Mouse (Mus musculus): Measurements from ENCODE around the gene Tmod4. TPM values are rescaled to one million over a fixed set of nuclear protein-coding genes. Genes with fewer than 3 reads are reported as not detected.

The Tmod4 gene
- not detected for polyA plus RNA-seq (2015; fragmentation: Illumina TruSeq; extraction: RNeasy Lipid Tissue Mini Kit (QIAGEN cat#74804); ENCODE audit: insufficient read depth, low read depth, low replicate concordance)

DNA sequence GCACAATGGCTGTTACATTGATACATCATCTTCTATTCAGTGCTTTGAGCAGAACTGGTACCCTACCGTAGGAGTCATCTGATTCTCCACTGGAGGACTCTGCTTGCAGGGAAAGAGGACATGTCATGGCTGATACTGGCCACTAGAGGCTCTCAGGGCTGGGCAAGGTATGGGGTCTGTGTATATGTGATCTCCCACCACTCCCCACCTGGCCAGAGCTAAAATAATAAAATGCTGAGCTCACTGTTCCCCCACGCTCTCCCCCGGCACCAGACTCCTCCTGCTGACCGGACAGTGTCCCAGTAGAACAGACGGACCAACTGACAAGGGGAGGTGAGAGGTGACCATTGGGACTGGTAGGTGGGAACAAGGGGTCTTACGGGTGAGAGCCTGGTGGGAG is at the start of gene Tmod4:
Tmod4 (plus strand) TSS at position 231 of the 400 bp plus-strand sequence.

GRCm38 (mm10) chr3:95106338-95107117 is 17.7 kb upstream of the Tmod4 start, which contains the start of gene Pip5k1a:
Gene Pip5k1a, minus strand, starts transcription at chr3:95106930.

DNA sequence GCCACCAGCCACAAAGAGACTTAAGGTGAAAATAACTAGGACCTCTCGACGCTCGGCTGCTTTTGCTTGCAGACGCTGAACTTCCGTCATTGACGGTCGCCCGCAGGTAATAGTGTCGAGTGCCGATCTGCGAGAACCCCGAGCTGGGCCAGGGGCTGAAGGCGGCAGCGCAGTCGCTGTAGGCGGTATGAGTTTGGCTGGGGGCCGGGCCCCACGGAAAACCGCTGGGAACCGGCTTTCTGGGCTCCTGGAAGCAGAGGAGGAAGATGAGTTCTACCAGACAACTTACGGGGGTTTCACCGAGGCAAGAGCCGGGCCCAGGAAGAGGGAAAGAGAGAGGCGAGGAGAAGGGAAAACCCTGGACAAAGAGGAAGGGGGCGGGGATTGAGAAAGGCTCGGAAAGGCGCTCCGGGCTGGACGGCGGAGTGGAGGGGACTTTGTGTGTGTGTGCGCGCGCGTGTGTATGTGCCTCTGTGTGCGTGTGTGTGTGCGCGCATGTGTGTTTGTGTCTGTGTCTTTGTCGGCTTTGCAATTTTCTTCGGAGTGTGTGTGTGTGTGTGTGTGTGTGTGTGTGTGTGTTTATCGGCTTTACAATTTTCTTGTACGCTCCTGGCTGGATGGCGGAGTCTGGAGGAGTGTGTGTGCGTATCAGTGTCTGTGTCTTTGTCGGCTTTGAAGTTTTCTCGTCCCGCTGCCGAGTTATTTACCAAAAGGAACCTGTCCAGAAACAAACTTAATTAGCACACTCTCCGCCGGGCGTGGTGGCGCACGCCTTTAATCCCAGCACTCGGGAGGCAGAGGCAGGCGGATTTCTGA is 13.2 kb upstream of the Tmod4 start, which contains the start of gene Vps72:
Vps72 (plus strand) TSS at position 112 of the 816 bp plus-strand sequence.

DNA sequence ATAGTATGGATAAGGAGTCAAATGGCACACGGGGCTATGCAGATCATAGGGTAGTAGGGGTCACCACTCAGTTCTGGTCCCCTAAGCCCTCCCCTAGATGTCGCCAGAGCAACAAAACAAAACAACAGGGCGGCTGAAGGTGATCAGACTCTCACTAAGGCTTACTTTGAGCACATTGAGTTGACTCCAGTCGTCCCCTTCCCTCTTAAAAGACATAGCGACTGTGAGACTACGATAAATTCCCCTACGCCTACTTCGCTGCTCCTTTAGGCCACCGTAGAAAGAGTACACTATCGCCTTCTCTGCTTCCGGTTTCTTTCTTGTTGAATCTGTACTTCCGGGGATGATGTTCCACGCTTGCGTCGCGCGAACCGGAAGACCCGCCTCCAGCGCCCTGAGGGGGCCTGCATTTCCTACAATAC is 9.4 kb downstream of the Tmod4 start, which contains the start of the genes Scnm1 and Lysmd1:
Scnm1 (minus strand) TSS at position 332 of the 422 bp plus-strand sequence.
Lysmd1 (plus strand) TSS at position 409 of the 422 bp plus-strand sequence.

GRCm38 (mm10) chr3:95141952-95142616 is 17.8 kb downstream of the Tmod4 start, which contains the start of gene Tnfaip8l2:
Gene Tnfaip8l2, minus strand, starts transcription at chr3:95142360.

DNA sequence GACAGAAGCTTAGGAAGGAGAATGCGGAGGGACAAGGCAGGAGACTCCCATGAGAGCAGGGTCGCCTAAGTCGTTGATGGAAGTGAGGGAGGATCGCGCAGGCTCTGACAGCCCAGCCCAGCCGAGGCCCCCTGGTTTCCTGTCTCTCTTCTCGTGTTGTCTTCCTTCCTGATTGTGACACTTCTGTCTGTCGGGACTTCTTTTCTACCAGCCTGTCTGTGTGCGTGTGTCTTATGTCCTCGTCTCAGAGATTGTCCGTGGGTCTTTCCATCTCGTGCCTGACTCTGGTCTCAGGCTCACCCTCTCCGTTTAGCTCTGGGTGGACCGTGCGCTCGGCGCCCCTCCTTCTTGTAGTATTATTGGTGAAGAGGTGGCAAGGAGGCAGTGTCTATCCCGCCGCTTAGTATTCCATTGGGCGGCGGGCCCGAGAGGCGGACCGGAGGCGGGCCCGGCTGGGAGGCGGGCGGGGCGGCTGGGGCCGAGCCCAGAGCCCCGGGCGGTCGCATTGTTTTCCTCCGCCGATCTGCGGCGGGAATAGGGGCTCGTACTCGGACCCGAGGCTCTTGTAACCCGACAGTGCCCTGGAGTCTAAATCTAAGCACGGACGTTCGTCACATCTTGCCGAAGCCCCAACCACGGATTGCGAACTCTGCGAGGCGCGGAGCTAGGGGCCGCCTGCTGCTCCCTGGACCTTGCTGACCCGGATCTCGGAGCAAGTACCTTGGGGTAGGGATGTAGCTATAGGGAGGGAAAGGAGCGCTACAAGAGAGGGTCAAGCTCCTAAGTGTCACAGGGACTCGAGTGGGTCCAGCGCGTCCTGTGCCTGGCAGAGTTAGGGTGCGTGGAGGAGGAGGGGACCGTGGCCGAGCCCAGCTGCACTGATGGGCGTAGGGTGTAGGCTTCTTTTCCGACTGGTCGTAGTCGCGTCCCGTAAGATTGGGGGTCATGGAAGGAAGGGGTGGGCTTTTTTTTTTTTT is 36.0 kb downstream of the Tmod4 start, which contains the start of gene Sema6c:
Sema6c (plus strand) TSS at position 471 of the 977 bp plus-strand sequence.

Other genes starting within 250 kb of the Tmod4 start
- gene Psmb4, start 237.5 kb upstream of the Tmod4 start, polyA plus RNA-seq (2015; fragmentation: Illumina TruSeq; extraction: RNeasy Lipid Tissue Mini Kit (QIAGEN cat#74804); ENCODE audit: insufficient read depth, low read depth, low replicate concordance): 53.6 TPM
- gene Selenbp1, start 191.4 kb upstream of the Tmod4 start, polyA plus RNA-seq (2015; fragmentation: Illumina TruSeq; extraction: RNeasy Lipid Tissue Mini Kit (QIAGEN cat#74804); ENCODE audit: insufficient read depth, low read depth, low replicate concordance): 25.2 TPM
- 3.4 TPM for gene Rfx5, start 170.4 kb upstream of the Tmod4 start, polyA plus RNA-seq (2015; fragmentation: Illumina TruSeq; extraction: RNeasy Lipid Tissue Mini Kit (QIAGEN cat#74804); ENCODE audit: insufficient read depth, low read depth, low replicate concordance)
- 11.6 TPM for gene Pi4kb, start 149.7 kb upstream of the Tmod4 start, polyA plus RNA-seq (2015; fragmentation: Illumina TruSeq; extraction: RNeasy Lipid Tissue Mini Kit (QIAGEN cat#74804); ENCODE audit: insufficient read depth, low read depth, low replicate concordance)
- gene Zfp687, start 109.0 kb upstream of the Tmod4 start, polyA plus RNA-seq (2015; fragmentation: Illumina TruSeq; extraction: RNeasy Lipid Tissue Mini Kit (QIAGEN cat#74804); ENCODE audit: insufficient read depth, low read depth, low replicate concordance): 7.0 TPM
- gene Psmd4, start 81.9 kb upstream of the Tmod4 start, polyA plus RNA-seq (2015; fragmentation: Illumina TruSeq; extraction: RNeasy Lipid Tissue Mini Kit (QIAGEN cat#74804); ENCODE audit: insufficient read depth, low read depth, low replicate concordance): 40.1 TPM
- 4.5 TPM for gene Pip5k1a, start 17.5 kb upstream of the Tmod4 start, polyA plus RNA-seq (2015; fragmentation: Illumina TruSeq; extraction: RNeasy Lipid Tissue Mini Kit (QIAGEN cat#74804); ENCODE audit: insufficient read depth, low read depth, low replicate concordance)
- gene Vps72, start 13.5 kb upstream of the Tmod4 start, polyA plus RNA-seq (2015; fragmentation: Illumina TruSeq; extraction: RNeasy Lipid Tissue Mini Kit (QIAGEN cat#74804); ENCODE audit: insufficient read depth, low read depth, low replicate concordance): 9.9 TPM
- gene Scnm1, start 9.5 kb downstream of the Tmod4 start, polyA plus RNA-seq (2015; fragmentation: Illumina TruSeq; extraction: RNeasy Lipid Tissue Mini Kit (QIAGEN cat#74804); ENCODE audit: insufficient read depth, low read depth, low replicate concordance): 14.9 TPM
- gene Lysmd1, start 9.6 kb downstream of the Tmod4 start, polyA plus RNA-seq (2015; fragmentation: Illumina TruSeq; extraction: RNeasy Lipid Tissue Mini Kit (QIAGEN cat#74804); ENCODE audit: insufficient read depth, low read depth, low replicate concordance): 1.8 TPM
- gene Tnfaip8l2, start 17.9 kb downstream of the Tmod4 start, polyA plus RNA-seq (2015; fragmentation: Illumina TruSeq; extraction: RNeasy Lipid Tissue Mini Kit (QIAGEN cat#74804); ENCODE audit: insufficient read depth, low read depth, low replicate concordance): 2.8 TPM
- 4.6 TPM for gene Sema6c, start 36.0 kb downstream of the Tmod4 start, polyA plus RNA-seq (2015; fragmentation: Illumina TruSeq; extraction: RNeasy Lipid Tissue Mini Kit (QIAGEN cat#74804); ENCODE audit: insufficient read depth, low read depth, low replicate concordance)
- 5.2 TPM for gene Gabpb2, start 93.4 kb downstream of the Tmod4 start, polyA plus RNA-seq (2015; fragmentation: Illumina TruSeq; extraction: RNeasy Lipid Tissue Mini Kit (QIAGEN cat#74804); ENCODE audit: insufficient read depth, low read depth, low replicate concordance)
- 15.7 TPM for gene Cdc42se1, start 104.3 kb downstream of the Tmod4 start, polyA plus RNA-seq (2015; fragmentation: Illumina TruSeq; extraction: RNeasy Lipid Tissue Mini Kit (QIAGEN cat#74804); ENCODE audit: insufficient read depth, low read depth, low replicate concordance)
- gene Mllt11, start 107.7 kb downstream of the Tmod4 start, polyA plus RNA-seq (2015; fragmentation: Illumina TruSeq; extraction: RNeasy Lipid Tissue Mini Kit (QIAGEN cat#74804); ENCODE audit: insufficient read depth, low read depth, low replicate concordance): 5.8 TPM
- gene Gm128, start 117.1 kb downstream of the Tmod4 start, polyA plus RNA-seq (2015; fragmentation: Illumina TruSeq; extraction: RNeasy Lipid Tissue Mini Kit (QIAGEN cat#74804); ENCODE audit: insufficient read depth, low read depth, low replicate concordance): not detected
- not detected for gene Bnipl, start 126.7 kb downstream of the Tmod4 start, polyA plus RNA-seq (2015; fragmentation: Illumina TruSeq; extraction: RNeasy Lipid Tissue Mini Kit (QIAGEN cat#74804); ENCODE audit: insufficient read depth, low read depth, low replicate concordance)
- gene Mindy1, start 156.9 kb downstream of the Tmod4 start, polyA plus RNA-seq (2015; fragmentation: Illumina TruSeq; extraction: RNeasy Lipid Tissue Mini Kit (QIAGEN cat#74804); ENCODE audit: insufficient read depth, low read depth, low replicate concordance): 27.6 TPM
- 2.3 TPM for gene Prune1, start 157.6 kb downstream of the Tmod4 start, polyA plus RNA-seq (2015; fragmentation: Illumina TruSeq; extraction: RNeasy Lipid Tissue Mini Kit (QIAGEN cat#74804); ENCODE audit: insufficient read depth, low read depth, low replicate concordance)
- 2.8 TPM for gene Anxa9, start 182.7 kb downstream of the Tmod4 start, polyA plus RNA-seq (2015; fragmentation: Illumina TruSeq; extraction: RNeasy Lipid Tissue Mini Kit (QIAGEN cat#74804); ENCODE audit: insufficient read depth, low read depth, low replicate concordance)
- gene Cers2, start 190.3 kb downstream of the Tmod4 start, polyA plus RNA-seq (2015; fragmentation: Illumina TruSeq; extraction: RNeasy Lipid Tissue Mini Kit (QIAGEN cat#74804); ENCODE audit: insufficient read depth, low read depth, low replicate concordance): 33.2 TPM
- gene Setdb1, start 232.7 kb downstream of the Tmod4 start, polyA plus RNA-seq (2015; fragmentation: Illumina TruSeq; extraction: RNeasy Lipid Tissue Mini Kit (QIAGEN cat#74804); ENCODE audit: insufficient read depth, low read depth, low replicate concordance): 10.3 TPM

Data from pancreas, adult 10 weeks (tissue).